Mouse (Mus musculus) neural tube, embryonic 13.5 days (tissue): ENCODE data around the gene Zcchc13. TPM values are rescaled to one million over a fixed set of nuclear protein-coding genes. Genes with fewer than 3 reads are reported as not detected.

Experiments
- ATAC-seq: fragments of 200-750 bp; cut with Nextera tagmentation; 2 replicates; pipeline ENCODE4 v1.8.0; 2017; ENCODE audit warnings: low read depth, mild to moderate bottlenecking, moderate TSS enrichment, moderate library complexity
- H3K27ac ChIP-seq: fragments of 300-500 bp; sonication (generic); replicated peaks from 2 replicates; pipeline ENCODE4 v1.5.1; 2015; ENCODE audit warnings: moderate library complexity, mild to moderate bottlenecking, inconsistent platforms
- H3K27me3 ChIP-seq: fragments of 300-500 bp; sonication (generic); 2 replicates; pipeline ENCODE4 v1.6.1; 2015; ENCODE audit warnings: mild to moderate bottlenecking, inconsistent platforms
- H3K36me3 ChIP-seq: fragments of 300-500 bp; sonication (generic); 2 replicates; pipeline ENCODE4 v1.6.1; 2015; ENCODE audit warnings: mild to moderate bottlenecking, inconsistent platforms
- H3K4me1 ChIP-seq: fragments of 300-500 bp; sonication (generic); replicated peaks from 2 replicates; pipeline ENCODE4 v1.6.1; 2015; ENCODE audit warnings: inconsistent platforms
- H3K4me2 ChIP-seq: fragments of 300-500 bp; sonication (generic); 2 replicates; pipeline ENCODE4 v1.6.1; 2015; ENCODE audit warnings: inconsistent platforms, mild to moderate bottlenecking, moderate library complexity
- H3K4me3 ChIP-seq: fragments of 300-500 bp; sonication (generic); 2 replicates; pipeline ENCODE4 v1.5.1; 2015; ENCODE audit warnings: mild to moderate bottlenecking, inconsistent platforms
- H3K9ac ChIP-seq: fragments of 300-500 bp; sonication (generic); 2 replicates; pipeline ENCODE4 v1.6.1; 2015; ENCODE audit warnings: moderate library complexity, mild to moderate bottlenecking, inconsistent platforms
- H3K9me3 ChIP-seq: fragments of 300-500 bp; sonication (generic); 2 replicates; pipeline ENCODE4 v1.6.1; 2016; ENCODE audit warnings: inconsistent platforms
- WGBS: fragments of 180-500 bp; shearing (Covaris S2); methylation state at CpG from one replicate; pipeline ENCODE4 v1.1.7; 2015; 5-methylcytosine and 5-hydroxymethylcytosine counted together
- polyA plus RNA-seq: library from polyadenylated mRNA; unstranded; fragments of >200 nt; fragmentation: Nextera tagmentation; extraction: Ambion mirVana; gene quantifications from 2 replicates; pipeline ENCODE4 v1.2.1, GENCODE M21; 2015

Gene Zcchc13
- polyA plus RNA-seq: not detected in 2 replicates

DNA sequence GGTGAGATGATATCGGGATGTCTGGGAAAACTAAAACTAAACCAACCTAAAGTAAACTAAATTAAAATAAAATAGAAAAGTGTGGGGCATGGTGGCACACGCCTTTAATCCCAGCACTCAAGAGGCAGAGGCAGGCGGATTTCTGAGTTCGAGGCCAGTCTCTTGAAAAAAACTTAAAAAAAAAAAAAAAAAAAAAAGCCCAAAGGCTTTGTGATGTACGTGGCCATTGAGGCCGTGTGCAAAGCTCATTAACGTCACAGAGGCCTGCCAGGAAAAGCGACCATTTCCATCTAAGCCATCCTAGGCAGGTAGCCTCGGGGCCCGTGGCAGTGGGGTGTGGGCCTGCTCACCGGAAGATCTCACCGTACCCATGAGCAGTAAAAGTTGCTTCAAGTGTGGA, at the start of gene Zcchc13:
Gene Zcchc13, plus strand, starts transcription at position 284 of the 400 bp plus-strand sequence.
- Histone ChIP-seq H3K4me1 (no peaks in the 10 kb centered on the region), H3K9ac (no peak within 1 kb of the TSS), H3K36me3 (no peaks in the 10 kb centered on the region), H3K9me3 (no peaks in the 10 kb centered on the region), H3K27ac (no peak within 1 kb of the TSS), H3K27me3 (peaks cover 52% of the 10 kb centered on the region), H3K4me3 (no peak within 1 kb of the TSS), H3K4me2 (no peak within 1 kb of the TSS)
- 88% methylated on average over 12 of the region's 12 CpGs for WGBS
- no peak for ATAC-seq

DNA sequence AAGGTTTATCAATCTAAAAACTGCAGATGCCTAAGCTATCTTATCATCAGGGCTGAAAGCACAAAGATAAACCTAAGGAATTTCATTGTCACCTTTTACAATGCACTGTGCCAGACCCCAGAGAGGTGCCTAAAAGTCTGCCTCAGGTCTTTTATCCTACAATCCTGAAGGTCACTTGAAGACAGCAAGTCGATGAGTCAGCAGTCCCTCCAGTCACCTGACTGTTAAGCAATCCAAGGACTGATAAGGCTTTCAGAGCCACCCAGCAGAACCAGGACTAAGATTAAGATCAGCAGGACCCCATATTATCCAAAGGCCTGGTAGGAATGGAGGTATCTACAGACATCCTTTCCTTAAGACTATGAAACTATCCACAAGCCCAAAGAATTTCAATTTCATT, 46.1 kb upstream of the Zcchc13 start:
- no peak overlapping the region for H3K4me2 ChIP-seq
- 89% methylated on average over 1 of the region's 1 CpGs for WGBS
- H3K27ac ChIP-seq: no peak overlapping the region
- no peaks in the 10 kb centered on the region for H3K4me1 ChIP-seq
- 0 out of 2 replicates have a peak, but pooled peaks cover 5% of the 10 kb centered on the region for H3K36me3 ChIP-seq
- no peaks in the 10 kb centered on the region for H3K27me3 ChIP-seq
- H3K4me3 ChIP-seq: no peak overlapping the region
- no peak overlapping the region for H3K9ac ChIP-seq
- ATAC-seq: no peak
- no peaks in the 10 kb centered on the region for H3K9me3 ChIP-seq

- no peak overlapping the region for H3K4me3 ChIP-seq
- H3K27ac ChIP-seq: no peak overlapping the region
- WGBS: 91% methylated on average over 6 of the region's 6 CpGs
- no peak overlapping the region for H3K9ac ChIP-seq
- no peak for ATAC-seq
- H3K27me3 ChIP-seq: no peaks in the 10 kb centered on the region
- H3K4me2 ChIP-seq: no peak overlapping the region
- H3K36me3 ChIP-seq: peaks cover 10% of the 10 kb centered on the region
- H3K4me1 ChIP-seq: no peaks in the 10 kb centered on the region
- no peaks in the 10 kb centered on the region for H3K9me3 ChIP-seq
Observed at GRCm38 (mm10) chrX:103592056-103592455, 38.3 kb upstream of the Zcchc13 start.

- Histone ChIP-seq H3K27ac (no peak overlapping the region), H3K4me2 (no peak overlapping the region), H3K4me1 (no peaks in the 10 kb centered on the region), H3K36me3 (peaks cover 73% of the 10 kb centered on the region), H3K27me3 (no peaks in the 10 kb centered on the region), H3K9ac (no peak overlapping the region), H3K9me3 (no peaks in the 10 kb centered on the region), H3K4me3 (no peak overlapping the region)
- ATAC-seq: no peak
- 98% methylated on average over 5 of the region's 5 CpGs for WGBS
Observed at GRCm38 (mm10) chrX:103602553-103602952, 27.8 kb upstream of the Zcchc13 start.

DNA sequence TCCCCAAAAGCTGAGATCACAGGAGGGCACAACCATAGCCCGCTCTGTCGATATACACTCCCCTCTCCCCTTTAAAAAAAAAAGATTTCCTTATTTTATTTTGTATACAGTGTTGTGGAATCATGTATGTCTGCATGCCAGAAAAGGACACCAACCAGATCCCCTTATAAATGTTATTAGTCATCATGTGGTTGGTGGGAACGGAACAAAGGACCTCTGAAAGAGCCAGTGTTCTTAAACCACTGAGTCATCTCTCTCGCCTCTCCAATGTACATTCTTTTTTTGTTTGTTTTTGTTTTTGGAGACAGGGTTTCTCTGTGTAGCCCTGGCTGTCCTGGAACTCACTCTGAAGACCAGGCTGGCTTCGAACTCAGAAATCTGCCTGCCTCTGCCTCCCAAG, 26.2 kb upstream of the Zcchc13 start:
- Histone ChIP-seq H3K4me3 (no peak overlapping the region), H3K36me3 (peaks cover 67% of the 10 kb centered on the region), H3K27ac (no peak overlapping the region), H3K4me1 (no peaks in the 10 kb centered on the region), H3K9me3 (no peaks in the 10 kb centered on the region), H3K4me2 (no peak overlapping the region), H3K9ac (no peak overlapping the region), H3K27me3 (no peaks in the 10 kb centered on the region)
- WGBS: 87% methylated on average over 5 of the region's 5 CpGs
- no peak for ATAC-seq

GRCm38 (mm10) chrX:103605473-103605872, 24.9 kb upstream of the Zcchc13 start:
- WGBS: 90% methylated on average over 8 of the region's 8 CpGs
- H3K4me3 ChIP-seq: no peak overlapping the region
- H3K9ac ChIP-seq: no peak overlapping the region
- no peak overlapping the region for H3K4me2 ChIP-seq
- H3K9me3 ChIP-seq: no peaks in the 10 kb centered on the region
- H3K36me3 ChIP-seq: peaks cover 70% of the 10 kb centered on the region
- H3K27me3 ChIP-seq: no peaks in the 10 kb centered on the region
- H3K4me1 ChIP-seq: no peaks in the 10 kb centered on the region
- no peak for ATAC-seq
- no peak overlapping the region for H3K27ac ChIP-seq

DNA sequence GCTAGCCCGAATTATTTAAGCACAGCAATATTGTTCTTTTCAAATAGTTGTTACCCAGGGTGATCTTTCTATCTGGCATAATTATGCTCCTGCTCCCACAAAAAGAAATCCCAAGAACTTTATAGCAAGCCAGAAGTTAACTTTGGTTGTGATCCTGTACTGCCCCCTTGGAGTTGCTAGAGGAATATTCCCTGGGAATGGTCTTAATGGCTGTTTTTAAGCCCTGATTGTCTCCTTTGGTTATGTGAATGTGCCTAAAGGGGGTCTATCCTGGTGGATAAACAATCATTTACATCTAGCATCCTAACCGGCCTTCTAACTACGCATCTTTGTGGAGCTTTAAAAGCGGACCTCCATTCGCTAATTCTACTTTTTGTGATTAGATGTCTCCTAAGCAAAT, 20.0 kb upstream of the Zcchc13 start:
- 92% methylated on average over 5 of the region's 5 CpGs for WGBS
- ATAC-seq: no peak
- no peak overlapping the region for H3K9ac ChIP-seq

DNA sequence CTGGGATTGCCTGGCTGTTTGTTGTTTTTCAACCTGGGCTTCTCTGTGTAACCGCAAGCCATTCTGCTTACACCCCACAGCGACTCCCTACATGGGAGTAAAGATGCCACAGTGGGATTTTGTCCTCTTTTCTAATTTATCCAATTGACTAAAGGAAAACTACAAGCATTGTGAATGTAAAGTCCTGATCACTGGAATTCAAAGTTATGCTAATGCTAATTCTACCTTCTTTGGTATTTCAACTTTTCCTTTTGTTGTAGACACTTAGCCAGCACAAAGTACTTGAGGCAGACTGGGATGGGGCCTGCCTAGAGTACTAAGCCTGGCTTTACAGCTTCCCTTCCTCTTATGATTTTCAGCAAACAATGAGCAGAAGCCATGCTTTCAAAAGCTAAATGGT, 18.9 kb upstream of the Zcchc13 start:
- no peak for ATAC-seq
- H3K4me2 ChIP-seq: no peak overlapping the region
- no peak overlapping the region for H3K9ac ChIP-seq
- no peaks in the 10 kb centered on the region for H3K9me3 ChIP-seq
- H3K4me1 ChIP-seq: peaks cover 9% of the 10 kb centered on the region; the same call in 1 of the 2 replicates
- H3K27me3 ChIP-seq: no peaks in the 10 kb centered on the region
- whole genome bisulfite sequencing: 96% methylated on average over 2 of the region's 2 CpGs
- no peak overlapping the region for H3K27ac ChIP-seq
- H3K36me3 ChIP-seq: peaks cover 31% of the 10 kb centered on the region
- no peak overlapping the region for H3K4me3 ChIP-seq

More for the DNA sequence above, 20.0 kb upstream of the Zcchc13 start:
- Histone ChIP-seq H3K4me1 (0 out of 2 replicates have a peak, but pooled peaks cover under 1% of the 10 kb centered on the region), H3K27ac (no peak overlapping the region), H3K4me3 (no peak overlapping the region), H3K36me3 (peaks cover 39% of the 10 kb centered on the region), H3K4me2 (no peak overlapping the region), H3K27me3 (no peaks in the 10 kb centered on the region), H3K9me3 (no peaks in the 10 kb centered on the region)

DNA sequence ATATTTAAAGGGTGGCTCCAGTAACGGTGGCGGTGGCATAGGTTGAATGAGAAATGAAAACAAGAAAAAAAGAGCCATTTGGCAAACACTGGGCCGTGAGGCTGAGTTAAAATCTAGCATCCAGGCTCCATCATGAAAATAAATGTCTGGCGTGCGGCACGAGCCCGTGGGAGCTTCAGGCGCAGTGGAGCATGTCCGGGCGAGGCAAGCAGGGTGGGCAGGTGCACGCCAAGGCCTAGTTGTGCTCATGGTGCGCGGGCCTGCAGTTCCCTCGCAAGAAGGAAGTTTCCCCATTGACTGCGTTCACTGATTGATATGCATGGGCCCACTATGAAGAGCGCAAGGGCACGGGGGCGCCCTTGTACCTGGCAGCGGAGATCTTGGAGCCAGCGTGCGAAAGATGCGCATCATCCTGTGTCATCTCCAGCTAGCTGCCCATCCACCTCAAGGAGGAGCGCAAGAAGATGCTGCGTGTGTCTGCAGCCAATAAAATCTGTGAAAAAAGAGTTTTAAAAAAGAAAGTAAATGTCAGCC, 15.6 kb upstream of the Zcchc13 start:
- Histone ChIP-seq H3K36me3 (peaks cover 8% of the 10 kb centered on the region; the same call in 1 of the 2 replicates), H3K27ac (no peak overlapping the region), H3K4me1 (peaks cover 20% of the 10 kb centered on the region; the same call in 1 of the 2 replicates), H3K4me2 (no peak overlapping the region), H3K9me3 (no peaks in the 10 kb centered on the region), H3K27me3 (no peaks in the 10 kb centered on the region), H3K9ac (no peak overlapping the region), H3K4me3 (no peak overlapping the region)
- ATAC-seq: no peak
- WGBS: 85% methylated on average over 24 of the region's 24 CpGs

- ATAC-seq: no peak
- WGBS: 83% methylated on average over 4 of the region's 4 CpGs
- Histone ChIP-seq H3K9ac (no peak overlapping the region), H3K27me3 (no peaks in the 10 kb centered on the region), H3K4me3 (peak overlapping the region; percentile 45; the same call in 1 of the 2 replicates), H3K36me3 (peaks cover 4% of the 10 kb centered on the region; the same call in 1 of the 2 replicates), H3K27ac (no peak overlapping the region), H3K4me1 (peaks cover 20% of the 10 kb centered on the region; the same call in 1 of the 2 replicates), H3K9me3 (no peaks in the 10 kb centered on the region), H3K4me2 (peak overlapping the region; percentile 58)
Observed at GRCm38 (mm10) chrX:103615453-103615852, 14.9 kb upstream of the Zcchc13 start.

- peak overlapping the region; percentile 67 for H3K9ac ChIP-seq
- H3K27me3 ChIP-seq: no peaks in the 10 kb centered on the region
- no peaks in the 10 kb centered on the region for H3K9me3 ChIP-seq
- H3K27ac ChIP-seq: peak overlapping the region; percentile 92
- 48% methylated on average over 19 of the region's 19 CpGs for WGBS
- H3K36me3 ChIP-seq: 0 out of 2 replicates have a peak, but pooled peaks cover 4% of the 10 kb centered on the region
- H3K4me3 ChIP-seq: peak overlapping the region; percentile 45
- peak; percentile 20; the same call in 1 of the 2 replicates for ATAC-seq
- H3K4me1 ChIP-seq: peaks cover 23% of the 10 kb centered on the region; the same call in 1 of the 2 replicates
- peak overlapping the region; percentile 58 for H3K4me2 ChIP-seq
Observed at GRCm38 (mm10) chrX:103616162-103616535, 14.2 kb upstream of the Zcchc13 start.

DNA sequence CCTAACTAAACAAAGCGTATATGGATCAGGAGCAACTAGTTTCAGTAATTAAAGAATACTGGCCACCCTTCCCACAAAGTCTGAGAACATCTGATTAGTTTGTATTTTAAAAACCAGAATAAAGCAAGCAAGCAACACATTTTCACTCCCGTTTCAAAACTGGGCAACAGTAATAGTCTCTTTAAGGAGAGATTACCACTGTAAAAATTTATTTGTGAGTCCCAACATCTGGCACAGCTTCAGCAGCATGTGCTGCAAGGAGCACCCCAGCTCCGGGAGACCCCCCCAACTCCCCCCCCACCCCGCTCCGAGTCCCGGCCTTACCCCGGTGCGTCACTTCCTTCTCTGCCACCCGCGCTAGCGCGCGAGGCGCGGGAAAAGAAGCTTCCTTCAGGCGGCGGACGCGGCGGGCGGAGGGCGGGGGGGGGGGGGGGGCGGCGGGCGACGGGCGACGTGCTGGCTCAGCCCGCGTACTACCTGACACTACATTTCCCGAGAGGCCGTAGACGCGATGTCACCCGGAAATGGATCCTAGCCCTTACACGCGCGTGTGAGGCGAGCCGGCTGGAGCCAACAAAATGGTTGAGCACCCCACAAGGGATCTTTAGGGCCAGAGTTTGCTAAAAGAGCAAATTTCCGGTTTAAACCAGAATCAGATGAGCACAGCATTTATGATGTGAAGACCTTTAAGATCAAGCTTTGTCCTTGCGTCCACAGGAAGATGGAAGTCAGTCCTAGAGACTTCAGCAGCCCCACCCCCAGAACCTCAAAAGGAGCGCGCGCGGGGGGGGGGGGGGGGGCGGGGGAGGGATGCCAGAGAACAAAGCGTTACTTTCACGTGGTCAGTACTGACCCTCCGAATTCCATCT, 13.6 kb upstream of the Zcchc13 start:
- H3K4me3 ChIP-seq: peak overlapping the region; percentile 45
- H3K4me2 ChIP-seq: peak overlapping the region; percentile 58
- 1% methylated on average over 23 of the region's 50 CpGs for WGBS
- H3K36me3 ChIP-seq: 0 out of 2 replicates have a peak, but pooled peaks cover 4% of the 10 kb centered on the region
- peak; percentile 97 for ATAC-seq
- H3K27ac ChIP-seq: peak overlapping the region; percentile 92
- H3K9ac ChIP-seq: peak overlapping the region; percentile 67
- H3K4me1 ChIP-seq: peaks cover 29% of the 10 kb centered on the region
- H3K27me3 ChIP-seq: no peaks in the 10 kb centered on the region
- H3K9me3 ChIP-seq: no peaks in the 10 kb centered on the region
